Mouse (Mus musculus) brain, embryonic 14.5 days (tissue): ENCODE results near the gene Fam83f.

Experiments
- CTCF ChIP-seq: fragments of 200-500 bp; IDR thresholded peaks from 2 replicates; pipeline ENCODE4 v1.5.1; 2012; ENCODE audit warnings: inconsistent platforms, mild to moderate bottlenecking, moderate library complexity, borderline replicate concordance; ENCODE audit not compliant: insufficient read depth, insufficient read length; ENCODE audit errors: extremely low read depth
- POLR2A ChIP-seq: fragments of 200-500 bp; IDR thresholded peaks from 2 replicates; pipeline ENCODE4 v1.6.1; 2012; ENCODE audit warnings: mild to moderate bottlenecking, inconsistent platforms, borderline replicate concordance; ENCODE audit not compliant: poor library complexity, insufficient read depth, insufficient read length, severe bottlenecking; ENCODE audit errors: extremely low read depth

- no peak for TF ChIP-seq POLR2A
- TF ChIP-seq CTCF, result no peak
Observed at GRCm38 (mm10) chr15:80626472-80626871, 45.2 kb upstream of the Fam83f start.
